Mouse (Mus musculus) limb, embryonic 15.5 days (tissue): ENCODE results near the gene Neurl1a. TPM values are rescaled to one million over a fixed set of nuclear protein-coding genes. Genes with fewer than 3 reads are reported as not detected.

Source experiments
- ATAC-seq: fragments of 200-750 bp; cut with Nextera tagmentation; 2 replicates; pipeline ENCODE4 v1.8.0; 2017; ENCODE audit warnings: low read depth, moderate TSS enrichment; ENCODE audit not compliant: insufficient number of reproducible peaks, low FRiP score, low TSS enrichment
- H3K27ac ChIP-seq: fragments of 300-500 bp; sonication (generic); 2 replicates; pipeline ENCODE4 v1.5.1; 2015; ENCODE audit warnings: moderate library complexity, mild to moderate bottlenecking, inconsistent platforms
- H3K27me3 ChIP-seq: fragments of 300-500 bp; sonication (generic); 2 replicates; pipeline ENCODE4 v1.6.1; 2015; ENCODE audit warnings: inconsistent platforms
- H3K36me3 ChIP-seq: fragments of 300-500 bp; sonication (generic); 2 replicates; pipeline ENCODE4 v1.6.1; 2015; ENCODE audit warnings: inconsistent platforms
- H3K4me1 ChIP-seq: fragments of 300-500 bp; sonication (generic); 2 replicates; pipeline ENCODE4 v1.6.1; 2015; ENCODE audit warnings: inconsistent platforms
- H3K4me2 ChIP-seq: fragments of 300-500 bp; sonication (generic); 2 replicates; pipeline ENCODE4 v1.6.1; 2015; ENCODE audit warnings: mild to moderate bottlenecking, inconsistent platforms
- H3K4me3 ChIP-seq: fragments of 300-500 bp; sonication (generic); 2 replicates; pipeline ENCODE4 v1.5.1; 2015; ENCODE audit warnings: mild to moderate bottlenecking, inconsistent platforms
- H3K9ac ChIP-seq: fragments of 300-500 bp; sonication (generic); 2 replicates; pipeline ENCODE4 v1.6.1; 2015; ENCODE audit warnings: inconsistent platforms
- H3K9me3 ChIP-seq: fragments of 300-500 bp; sonication (generic); 2 replicates; pipeline ENCODE4 v1.6.1; 2016; ENCODE audit warnings: inconsistent platforms
- WGBS: fragments of 180-500 bp; shearing (Covaris S2); methylation state at CpG from one replicate; pipeline ENCODE4 v1.1.7; 2015; 5-methylcytosine and 5-hydroxymethylcytosine counted together
- polyA plus RNA-seq: library from polyadenylated mRNA; unstranded; fragments of >200 nt; fragmentation: Nextera tagmentation; extraction: Ambion mirVana; gene quantifications from 2 replicates; pipeline ENCODE4 v1.2.1, GENCODE M21; 2015

The Neurl1a gene
- polyA plus RNA-seq, 1 experiment from 2014 or later, result 6.2 TPM

DNA sequence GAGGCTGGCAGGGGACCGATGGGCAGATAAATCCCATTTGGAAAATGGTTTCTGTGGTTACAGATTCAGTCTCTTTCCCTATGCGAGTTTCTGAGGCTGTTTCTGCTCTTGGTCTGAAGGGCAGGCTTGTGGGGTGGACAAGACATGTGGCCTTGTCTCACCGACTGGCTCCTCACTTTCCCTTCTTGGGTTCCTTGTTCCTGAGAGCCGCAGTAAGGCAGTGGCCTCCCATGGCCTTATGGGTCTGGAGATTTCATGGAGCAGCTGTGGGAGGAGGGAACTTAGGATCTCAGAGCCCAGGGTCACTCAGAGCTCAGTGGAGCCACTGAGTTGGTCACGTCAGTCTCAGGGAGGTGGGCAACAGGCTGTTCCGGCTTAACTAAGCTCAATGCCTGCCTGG is 52.8 kb downstream of the Neurl1a start:
- peaks cover 9% of the 10 kb centered on the region for H3K4me1 ChIP-seq
- no peaks in the 10 kb centered on the region for H3K36me3 ChIP-seq
- H3K27ac ChIP-seq, result no peak overlapping the region
- ATAC-seq, result no peak
- H3K9ac ChIP-seq, result no peak overlapping the region
- H3K4me2 ChIP-seq, result no peak overlapping the region
- WGBS, result 83% methylated on average over 6 of the region's 6 CpGs
- H3K9me3 ChIP-seq, result no peaks in the 10 kb centered on the region
- no peaks in the 10 kb centered on the region for H3K27me3 ChIP-seq
- no peak overlapping the region for H3K4me3 ChIP-seq

DNA sequence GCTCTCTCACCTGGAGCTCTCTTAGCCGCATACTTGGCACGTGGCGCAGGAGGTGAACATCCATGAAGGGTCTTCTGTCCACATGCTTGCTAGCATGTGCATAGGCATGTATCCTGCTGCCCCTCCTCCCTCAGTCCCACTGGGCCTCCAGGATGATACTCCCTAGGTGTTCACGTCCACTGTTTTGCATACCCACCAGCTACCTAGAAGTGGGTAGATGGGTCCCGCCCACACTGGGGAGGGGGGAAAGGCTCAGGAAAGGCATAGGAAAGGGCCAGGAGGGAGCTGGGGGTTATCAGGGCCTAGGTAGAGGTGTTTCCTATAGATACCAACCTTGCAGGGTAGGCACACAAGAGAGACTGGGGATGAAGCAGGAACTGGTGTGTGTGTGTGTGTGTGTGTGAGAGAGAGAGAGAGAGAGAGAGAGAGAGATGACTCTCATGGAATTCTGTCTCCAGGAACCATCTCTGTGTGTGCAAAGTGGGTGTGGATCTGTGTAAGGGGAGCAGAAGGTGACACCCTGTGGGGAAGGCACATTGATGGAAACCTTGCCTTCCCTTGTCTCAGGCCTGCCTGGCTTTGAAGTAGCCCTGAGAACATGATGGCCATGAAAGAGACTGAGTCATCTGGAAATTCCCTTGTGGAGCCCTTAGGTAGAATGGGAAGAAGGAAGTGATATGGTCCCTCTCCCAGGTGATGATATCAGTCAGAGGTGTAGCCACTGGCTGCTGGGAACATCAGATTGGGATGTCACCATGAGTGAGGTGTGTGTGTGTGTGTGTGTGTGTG is 53.7 kb downstream of the Neurl1a start:
- H3K27me3 ChIP-seq, result no peaks in the 10 kb centered on the region
- ATAC-seq, result no peak
- no peak overlapping the region for H3K27ac ChIP-seq
- H3K9ac ChIP-seq, result no peak overlapping the region
- 77% methylated on average over 5 of the region's 5 CpGs for WGBS
- peaks cover 9% of the 10 kb centered on the region for H3K4me1 ChIP-seq
- no peak overlapping the region for H3K4me2 ChIP-seq
- H3K4me3 ChIP-seq, result no peak overlapping the region
- H3K9me3 ChIP-seq, result no peaks in the 10 kb centered on the region
- H3K36me3 ChIP-seq, result no peaks in the 10 kb centered on the region

DNA sequence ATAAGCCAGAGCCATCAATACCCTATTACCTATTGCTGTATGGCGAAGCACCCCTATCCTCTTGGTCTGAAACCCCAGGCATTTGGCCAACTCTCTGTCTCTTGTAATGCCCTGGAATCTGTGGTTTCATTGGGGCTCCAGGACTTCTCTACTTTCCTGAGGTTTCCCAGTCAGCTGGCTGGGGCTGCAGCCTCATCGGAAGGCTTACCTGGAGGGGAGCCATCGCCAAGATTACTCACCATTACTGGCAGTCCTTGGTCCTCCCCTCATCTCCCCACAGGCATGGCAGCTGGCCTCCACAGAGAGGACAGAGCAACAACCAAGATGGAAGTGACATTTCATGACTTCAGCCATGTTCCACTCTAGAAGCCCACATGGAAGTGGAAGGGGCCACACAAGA is 54.5 kb downstream of the Neurl1a start:
- WGBS, result 85% methylated on average over 3 of the region's 3 CpGs

DNA sequence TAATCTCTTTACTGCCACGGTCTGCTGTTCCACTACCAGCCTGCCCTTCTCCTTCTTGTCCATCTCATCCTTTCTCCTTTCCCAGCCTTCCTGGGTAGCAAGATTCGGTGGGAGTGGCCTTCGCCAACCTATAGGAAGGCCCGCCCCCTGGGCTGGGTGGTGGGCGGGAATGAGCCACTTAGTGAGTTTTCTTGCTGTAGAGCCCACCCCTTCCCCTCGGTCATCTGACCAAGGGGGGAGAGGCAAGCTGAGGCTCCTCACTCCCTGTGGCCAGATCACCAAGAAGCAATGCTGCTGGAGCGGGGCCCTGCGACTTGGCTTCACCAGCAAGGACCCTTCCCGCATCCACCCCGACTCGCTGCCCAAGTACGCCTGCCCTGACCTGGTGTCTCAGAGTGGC is 61.5 kb downstream of the Neurl1a start:
- Histone ChIP-seq H3K4me3 (peak overlapping the region; percentile 37), H3K9me3 (no peaks in the 10 kb centered on the region), H3K27ac (no peak overlapping the region), H3K36me3 (no peaks in the 10 kb centered on the region), H3K9ac (no peak overlapping the region), H3K27me3 (no peaks in the 10 kb centered on the region), H3K4me1 (0 out of 2 replicates have a peak, but pooled peaks cover 2% of the 10 kb centered on the region), H3K4me2 (peak overlapping the region; percentile 40)
- 29% methylated on average over 12 of the region's 12 CpGs for WGBS
- ATAC-seq, result 0 out of 2 replicates have a peak, but pooled peaks have one; percentile 50

More for the DNA sequence above, 54.5 kb downstream of the Neurl1a start:
- Histone ChIP-seq H3K36me3 (no peaks in the 10 kb centered on the region), H3K9ac (no peak overlapping the region), H3K4me3 (no peak overlapping the region), H3K9me3 (no peaks in the 10 kb centered on the region), H3K27me3 (no peaks in the 10 kb centered on the region), H3K4me2 (no peak overlapping the region), H3K27ac (no peak overlapping the region), H3K4me1 (peaks cover 9% of the 10 kb centered on the region)
- no peak for ATAC-seq

DNA sequence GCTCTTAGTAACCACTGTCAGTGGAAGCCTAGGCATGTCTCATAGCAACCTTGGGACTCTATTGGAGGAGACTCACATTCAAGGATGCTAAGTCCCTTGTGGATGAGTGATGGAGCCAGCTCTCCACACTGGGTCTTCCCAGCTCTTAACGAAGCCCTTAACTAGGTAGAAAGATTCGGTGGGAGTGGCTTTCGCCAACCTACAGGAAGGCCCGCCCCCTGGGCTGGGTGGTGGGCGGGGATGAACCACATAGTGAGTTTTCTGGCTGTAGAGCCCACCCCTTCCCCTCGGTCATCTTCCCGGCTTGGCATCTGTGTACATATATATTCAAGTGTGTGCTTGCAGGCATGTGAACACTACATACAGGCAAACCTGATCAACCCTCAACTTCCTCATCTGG is 62.3 kb downstream of the Neurl1a start:
- H3K27ac ChIP-seq, result no peak overlapping the region
- H3K27me3 ChIP-seq, result no peaks in the 10 kb centered on the region
- peak overlapping the region; percentile 37; the same call in 1 of the 2 replicates for H3K4me3 ChIP-seq
- H3K36me3 ChIP-seq, result no peaks in the 10 kb centered on the region
- 65% methylated on average over 7 of the region's 7 CpGs for WGBS
- H3K9me3 ChIP-seq, result no peaks in the 10 kb centered on the region
- peak overlapping the region; percentile 40; the same call in 1 of the 2 replicates for H3K4me2 ChIP-seq
- no peak for ATAC-seq
- H3K4me1 ChIP-seq, result 0 out of 2 replicates have a peak, but pooled peaks cover 2% of the 10 kb centered on the region
- H3K9ac ChIP-seq, result no peak overlapping the region

DNA sequence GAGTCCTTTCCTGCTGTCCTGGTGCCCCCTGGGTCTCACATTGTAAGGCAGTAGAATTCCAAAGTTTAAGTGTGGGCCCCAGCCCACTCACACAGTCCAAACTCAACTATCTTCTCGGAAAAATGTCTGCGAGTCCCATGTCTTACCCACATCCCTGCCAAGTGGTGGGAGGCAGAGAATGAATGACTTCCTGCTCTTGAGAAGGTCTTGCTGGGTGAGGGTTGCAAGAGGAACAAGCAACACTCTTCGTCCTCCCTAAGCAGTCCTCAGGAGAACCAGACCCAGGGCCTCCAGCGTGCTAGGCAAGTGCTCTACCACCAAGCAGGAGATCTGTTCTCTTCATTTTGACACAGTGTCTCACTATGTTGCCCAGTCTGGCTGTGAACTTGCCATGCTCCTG is 63.6 kb downstream of the Neurl1a start:
- H3K9me3 ChIP-seq, result no peaks in the 10 kb centered on the region
- 82% methylated on average over 4 of the region's 4 CpGs for WGBS
- H3K36me3 ChIP-seq, result no peaks in the 10 kb centered on the region
- no peak overlapping the region for H3K4me3 ChIP-seq
- no peak overlapping the region for H3K9ac ChIP-seq
- no peak for ATAC-seq
- H3K4me1 ChIP-seq, result 0 out of 2 replicates have a peak, but pooled peaks cover 2% of the 10 kb centered on the region
- H3K27ac ChIP-seq, result no peak overlapping the region
- no peaks in the 10 kb centered on the region for H3K27me3 ChIP-seq
- no peak overlapping the region for H3K4me2 ChIP-seq

DNA sequence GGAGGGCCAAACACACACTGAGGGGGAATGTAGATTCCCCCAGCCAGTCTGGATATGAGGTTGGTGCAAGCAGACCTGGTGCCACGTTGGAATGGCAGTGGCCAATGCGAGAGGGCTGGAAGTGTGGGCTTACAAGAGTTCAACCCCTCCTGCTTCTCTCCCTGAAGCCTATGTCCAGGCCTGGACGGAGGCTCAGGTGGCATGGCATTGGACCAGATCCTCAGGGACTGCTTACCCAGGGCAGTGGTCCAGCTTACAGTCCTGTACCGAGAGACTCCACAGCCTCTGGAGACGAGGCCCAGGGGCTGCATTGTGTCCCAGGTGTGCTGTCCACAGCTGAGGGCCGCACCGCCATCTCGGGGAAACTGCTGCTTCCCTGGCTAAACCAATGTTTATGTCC is 66.9 kb downstream of the Neurl1a start:
- H3K9me3 ChIP-seq, result no peaks in the 10 kb centered on the region
- 73% methylated on average over 8 of the region's 8 CpGs for whole genome bisulfite sequencing
- no peak overlapping the region for H3K4me2 ChIP-seq
- H3K36me3 ChIP-seq, result no peaks in the 10 kb centered on the region
- H3K27me3 ChIP-seq, result no peaks in the 10 kb centered on the region
- no peak for ATAC-seq
- no peak overlapping the region for H3K4me3 ChIP-seq
- H3K4me1 ChIP-seq, result peaks cover 17% of the 10 kb centered on the region
- H3K27ac ChIP-seq, result no peak overlapping the region
- H3K9ac ChIP-seq, result no peak overlapping the region

DNA sequence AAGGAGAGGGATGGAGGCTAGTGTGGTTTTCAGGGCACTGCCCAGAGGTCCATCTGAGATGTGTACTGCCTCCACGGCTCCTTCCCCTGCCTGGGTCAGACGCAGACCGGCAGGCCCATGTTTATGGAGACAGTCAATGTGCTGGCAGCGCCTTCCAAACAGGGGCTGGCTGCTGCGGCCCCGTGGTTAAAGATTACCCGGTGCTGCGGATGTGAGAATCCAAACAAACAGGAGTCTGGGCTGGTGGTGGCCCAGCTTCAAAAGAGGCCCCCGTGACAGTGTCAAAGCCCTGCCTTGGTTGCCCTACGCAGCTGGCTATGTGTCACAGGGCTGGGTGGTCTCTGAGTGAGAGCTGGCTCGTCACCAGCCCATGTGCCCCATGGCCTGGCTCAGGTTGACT is 69.2 kb downstream of the Neurl1a start:
- Histone ChIP-seq H3K9me3 (no peaks in the 10 kb centered on the region), H3K36me3 (no peaks in the 10 kb centered on the region), H3K4me1 (peaks cover 16% of the 10 kb centered on the region), H3K27me3 (peaks cover 22% of the 10 kb centered on the region), H3K27ac (no peak overlapping the region), H3K4me3 (no peak overlapping the region), H3K4me2 (no peak overlapping the region), H3K9ac (no peak overlapping the region)
- ATAC-seq, result no peak
- 39% methylated on average over 11 of the region's 11 CpGs for WGBS

DNA sequence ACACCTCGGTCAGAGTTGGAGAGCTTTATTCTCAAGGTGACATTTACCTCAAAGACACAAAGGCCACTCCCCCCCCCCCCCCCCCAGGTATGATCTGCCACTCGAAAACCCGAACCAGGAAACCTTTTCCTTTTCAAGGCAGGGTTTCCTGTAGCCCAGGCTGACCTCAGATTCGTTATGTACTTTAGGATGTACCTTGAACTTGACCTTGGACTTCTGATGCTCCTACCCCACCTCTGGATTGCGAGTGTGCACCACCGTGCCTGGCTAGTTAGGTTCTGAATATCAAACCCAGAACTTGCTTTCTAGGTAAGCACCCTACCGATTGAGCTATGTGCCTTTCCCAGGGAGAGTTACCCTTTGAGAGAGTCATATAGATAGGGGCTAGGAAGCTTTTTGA is 69.7 kb downstream of the Neurl1a start:
- H3K9ac ChIP-seq, result no peak overlapping the region
- no peaks in the 10 kb centered on the region for H3K36me3 ChIP-seq
- ATAC-seq, result no peak
- H3K4me1 ChIP-seq, result peaks cover 21% of the 10 kb centered on the region
- H3K27me3 ChIP-seq, result peaks cover 27% of the 10 kb centered on the region
- 79% methylated on average over 7 of the region's 7 CpGs for WGBS
- no peak overlapping the region for H3K4me2 ChIP-seq
- no peaks in the 10 kb centered on the region for H3K9me3 ChIP-seq
- H3K27ac ChIP-seq, result no peak overlapping the region
- H3K4me3 ChIP-seq, result no peak overlapping the region

DNA sequence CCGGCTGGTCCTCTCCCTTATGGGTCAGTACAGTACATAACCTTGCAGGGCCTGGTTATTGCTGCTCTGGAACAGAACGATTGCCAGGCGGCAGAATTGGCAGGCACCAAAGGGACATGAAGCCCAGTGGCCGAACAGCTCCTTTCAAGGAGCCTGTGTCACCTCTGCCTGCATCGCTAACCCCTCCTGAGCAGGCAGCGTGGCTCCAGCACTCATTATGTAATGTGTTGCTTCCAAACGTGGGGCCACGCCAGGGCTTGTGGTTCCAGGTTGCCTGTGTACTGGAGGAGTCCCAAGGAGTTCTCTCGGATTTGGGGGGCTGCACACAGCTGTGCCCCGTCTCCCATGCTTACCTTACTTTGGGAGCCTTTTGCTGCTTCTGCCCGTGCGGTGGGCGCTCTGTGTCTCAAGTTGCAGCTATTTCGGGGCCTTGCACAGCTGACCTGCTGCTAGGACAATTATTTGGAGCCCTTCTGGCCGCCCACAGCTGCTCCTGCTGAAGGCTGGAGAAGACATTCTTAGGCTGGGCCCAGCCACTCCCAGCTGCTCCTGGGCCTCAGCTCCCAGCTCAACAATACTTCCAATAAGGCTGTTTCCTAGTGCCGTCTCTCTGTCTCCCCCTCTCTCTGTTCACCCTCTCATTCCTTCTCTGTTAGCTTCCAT is 70.4 kb downstream of the Neurl1a start:
- no peaks in the 10 kb centered on the region for H3K36me3 ChIP-seq
- peaks cover 25% of the 10 kb centered on the region for H3K4me1 ChIP-seq
- WGBS, result 56% methylated on average over 16 of the region's 16 CpGs
- peaks cover 34% of the 10 kb centered on the region for H3K27me3 ChIP-seq
- H3K9ac ChIP-seq, result no peak overlapping the region
- H3K27ac ChIP-seq, result peak overlapping the region; percentile 57
- no peak overlapping the region for H3K4me2 ChIP-seq
- H3K4me3 ChIP-seq, result no peak overlapping the region
- peak; percentile 17; the same call in 1 of the 2 replicates for ATAC-seq
- no peaks in the 10 kb centered on the region for H3K9me3 ChIP-seq

DNA sequence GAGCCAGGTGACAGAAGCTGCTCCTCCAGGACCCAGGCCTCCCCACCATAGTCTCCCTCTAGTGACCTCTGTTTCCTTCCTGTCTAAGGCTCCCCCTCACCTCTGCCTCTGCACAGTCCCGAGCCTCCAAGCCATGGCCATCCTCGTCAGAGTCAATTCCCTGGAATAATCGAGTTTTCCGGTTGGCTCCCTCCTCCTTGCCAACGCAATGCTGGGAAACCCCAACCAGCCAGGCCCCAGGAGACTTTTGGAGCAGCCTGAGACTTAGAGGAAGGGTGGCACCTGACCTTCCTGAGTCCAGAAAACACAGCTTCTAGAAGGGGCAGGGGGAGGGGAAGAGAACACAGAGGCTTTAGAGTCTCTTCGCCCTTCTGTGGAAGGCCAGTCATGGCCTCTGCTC is 72.3 kb downstream of the Neurl1a start:
- H3K9ac ChIP-seq, result no peak overlapping the region
- H3K4me2 ChIP-seq, result no peak overlapping the region
- peaks cover 25% of the 10 kb centered on the region for H3K4me1 ChIP-seq
- no peaks in the 10 kb centered on the region for H3K9me3 ChIP-seq
- peaks cover 42% of the 10 kb centered on the region for H3K27me3 ChIP-seq
- ATAC-seq, result no peak
- H3K4me3 ChIP-seq, result no peak overlapping the region
- H3K36me3 ChIP-seq, result no peaks in the 10 kb centered on the region
- 73% methylated on average over 6 of the region's 6 CpGs for WGBS
- H3K27ac ChIP-seq, result no peak overlapping the region

DNA sequence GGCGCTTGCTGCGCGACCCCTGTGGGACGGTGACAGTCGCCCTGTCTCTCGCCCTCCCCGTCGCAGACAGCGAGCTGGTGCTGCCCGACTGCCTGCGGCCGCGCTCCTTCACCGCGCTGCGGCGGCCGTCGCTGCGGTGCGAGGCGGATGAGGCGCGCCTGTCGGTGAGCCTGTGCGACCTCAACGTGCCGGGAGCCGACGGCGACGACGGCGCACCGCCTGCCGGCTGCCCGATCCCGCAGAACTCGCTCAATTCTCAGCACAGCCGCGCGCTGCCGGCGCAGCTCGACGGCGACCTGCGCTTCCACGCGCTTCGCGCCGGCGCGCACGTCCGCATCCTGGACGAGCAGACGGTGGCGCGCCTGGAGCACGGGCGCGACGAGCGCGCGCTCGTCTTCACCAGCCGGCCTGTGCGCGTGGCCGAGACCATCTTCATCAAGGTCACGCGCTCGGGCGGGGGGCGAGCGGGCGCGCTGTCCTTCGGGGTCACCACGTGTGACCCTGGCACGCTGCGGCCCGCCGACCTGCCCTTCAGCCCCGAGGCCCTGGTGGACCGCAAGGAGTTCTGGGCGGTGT is 74.5 kb downstream of the Neurl1a start:
- peaks cover 24% of the 10 kb centered on the region for H3K4me1 ChIP-seq
- peak overlapping the region; percentile 38 for H3K4me3 ChIP-seq
- H3K9ac ChIP-seq, result 0 out of 2 replicates have a peak overlapping the region, but pooled peaks have one; percentile 15
- no peak for ATAC-seq
- no peak overlapping the region for H3K27ac ChIP-seq
- no peaks in the 10 kb centered on the region for H3K36me3 ChIP-seq
- peak overlapping the region; percentile 52 for H3K4me2 ChIP-seq
- no peaks in the 10 kb centered on the region for H3K9me3 ChIP-seq
- WGBS, result 2% methylated on average over 90 of the region's 90 CpGs
- H3K27me3 ChIP-seq, result peaks cover 42% of the 10 kb centered on the region
